ENCODE assay signal across 8 mouse cellular contexts in the genomic region with DNA sequence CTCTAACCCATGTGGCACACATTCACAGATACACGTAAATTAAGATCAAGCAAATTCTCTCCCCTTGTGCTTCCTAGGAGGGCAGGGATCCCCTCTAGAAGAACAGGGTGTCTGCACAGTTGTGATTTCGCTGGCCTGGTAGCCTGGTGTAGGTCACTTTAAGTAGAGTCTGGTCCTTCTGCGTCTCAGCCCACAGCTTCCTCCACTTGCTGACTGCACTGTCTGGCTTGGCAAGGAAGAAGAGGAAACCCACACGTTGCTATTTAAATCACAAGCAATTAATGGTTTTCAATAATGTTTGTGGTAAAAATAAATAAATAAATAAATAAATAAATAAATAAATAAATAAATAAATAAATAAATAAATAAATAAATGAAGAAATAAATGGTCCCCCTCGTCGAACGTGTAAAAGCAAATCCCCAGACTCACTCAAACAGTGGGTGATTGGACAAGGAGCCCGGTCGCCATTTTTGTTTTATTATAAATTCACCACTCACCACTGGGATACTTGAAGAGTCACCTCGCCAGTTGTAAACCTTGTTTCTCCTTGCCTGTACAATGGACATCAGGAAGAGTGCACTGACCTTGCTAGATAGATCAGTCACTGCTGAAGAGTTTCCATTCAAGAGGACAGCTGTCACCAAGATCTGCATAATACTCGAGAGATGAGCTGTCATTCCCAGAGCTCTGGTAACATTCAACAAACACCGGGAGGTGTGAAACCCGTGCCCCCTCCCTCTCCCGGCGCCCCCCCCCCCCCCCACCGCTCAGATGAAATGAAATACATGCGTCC.
DNase-seq lines count a peak whose midpoint lies in the region; ATAC-seq lines count a peak whose summit lies in the region.

No protein-coding gene starts in this region.

- WGBS in lung, embryonic 15.5 days: 43% methylated on average over 15 of the region's 17 CpGs
- WGBS in forebrain, embryonic 14.5 days: 43% methylated on average over 14 of the region's 17 CpGs
- 41% methylated on average over 16 of the region's 17 CpGs for WGBS in limb, embryonic 10.5 days
- 41% methylated on average over 16 of the region's 17 CpGs for WGBS in neural tube, embryonic 13.5 days

- no peak for DNase-seq in lung, postnatal 10 days
- DNase-seq in forebrain, embryonic 14.5 days (ENCODE audit: low spot score): peak; percentile 52
- no peak for DNase-seq in limb, embryonic 10.5 days (ENCODE audit: low spot score)
- no peak for DNase-seq in urinary bladder, postnatal 14 days (ENCODE audit: low spot score)
- DNase-seq in layer of hippocampus, postnatal 25 days (ENCODE audit: extremely low spot score in 1 of 2, low spot score in 1 of 2): no peak

- no peak overlapping the region for H3K9ac ChIP-seq in lung, embryonic 15.5 days
- H3K9ac ChIP-seq in forebrain, embryonic 14.5 days (ENCODE audit: low read length): no peak overlapping the region; the same call in 1 of the 2 replicates
- H3K9ac ChIP-seq in neural tube, embryonic 13.5 days: peak overlapping the region; percentile 65

- peak overlapping the region; percentile 69 for H3K4me2 ChIP-seq in lung, embryonic 15.5 days
- H3K4me2 ChIP-seq in forebrain, embryonic 14.5 days (ENCODE audit: low read length): peak overlapping the region; percentile 54
- peak overlapping the region; percentile 57 for H3K4me2 ChIP-seq in neural tube, embryonic 13.5 days

- peaks cover 17% of the 10 kb centered on the region for H3K4me1 ChIP-seq in lung, embryonic 15.5 days
- H3K4me1 ChIP-seq in forebrain, embryonic 14.5 days (ENCODE audit: control insufficient read depth, insufficient read depth, low read length): peaks cover 7% of the 10 kb centered on the region; the same call in 1 of the 2 replicates
- peaks cover 23% of the 10 kb centered on the region for H3K4me1 ChIP-seq in limb, embryonic 10.5 days
- H3K4me1 ChIP-seq in neural tube, embryonic 13.5 days (replicated peaks): peaks cover 23% of the 10 kb centered on the region

- no peak overlapping the region for H3K4me3 ChIP-seq in lung, embryonic 15.5 days
- H3K4me3 ChIP-seq in forebrain, embryonic 14.5 days (ENCODE audit: low read depth, low read length): no peak overlapping the region
- peak overlapping the region; percentile 47 for H3K4me3 ChIP-seq in limb, embryonic 10.5 days
- H3K4me3 ChIP-seq in neural tube, embryonic 13.5 days: peak overlapping the region; percentile 29; the same call in 1 of the 2 replicates

- no peak overlapping the region for H3K27ac ChIP-seq in lung, embryonic 15.5 days
- H3K27ac ChIP-seq in forebrain, embryonic 14.5 days (ENCODE audit: low read depth, low read length): peak overlapping the region; percentile 87; the same call in 1 of the 2 replicates
- H3K27ac ChIP-seq in limb, embryonic 10.5 days: no peak overlapping the region
- H3K27ac ChIP-seq in neural tube, embryonic 13.5 days (replicated peaks): peak overlapping the region; percentile 89

- no peaks in the 10 kb centered on the region for H3K36me3 ChIP-seq in lung, embryonic 15.5 days
- H3K36me3 ChIP-seq in forebrain, embryonic 14.5 days (ENCODE audit: control insufficient read depth, insufficient read depth, low read length): no peaks in the 10 kb centered on the region
- no peaks in the 10 kb centered on the region for H3K36me3 ChIP-seq in limb, embryonic 10.5 days
- H3K36me3 ChIP-seq in neural tube, embryonic 13.5 days: no peaks in the 10 kb centered on the region

- ATAC-seq in lung, embryonic 15.5 days (ENCODE audit: borderline replicate concordance, extremely low read depth, low FRiP score, low TSS enrichment): no peak
- peak; percentile 24 for ATAC-seq in forebrain, embryonic 14.5 days
- ATAC-seq in neural tube, embryonic 13.5 days (ENCODE audit: low read depth): 0 out of 2 replicates have a peak, but pooled peaks have one; percentile 2
- ATAC-seq in megakaryocyte-erythroid progenitor cell, adult 5-6 weeks (replicated peaks; ENCODE audit: low FRiP score, low TSS enrichment, poor library complexity, severe bottlenecking): no peak

- H3K27me3 ChIP-seq in lung, embryonic 15.5 days: no peaks in the 10 kb centered on the region
- no peaks in the 10 kb centered on the region for H3K27me3 ChIP-seq in forebrain, embryonic 14.5 days (replicated peaks; ENCODE audit: control insufficient read depth, insufficient read depth, low read length)
- no peaks in the 10 kb centered on the region for H3K27me3 ChIP-seq in limb, embryonic 10.5 days (ENCODE audit: low read depth, poor library complexity, severe bottlenecking)
- H3K27me3 ChIP-seq in neural tube, embryonic 13.5 days: peaks cover 13% of the 10 kb centered on the region

- H3K9me3 ChIP-seq in lung, embryonic 15.5 days: no peaks in the 10 kb centered on the region
- H3K9me3 ChIP-seq in forebrain, embryonic 14.5 days (replicated peaks; ENCODE audit: control insufficient read depth, low read length): no peaks in the 10 kb centered on the region
- no peaks in the 10 kb centered on the region for H3K9me3 ChIP-seq in limb, embryonic 10.5 days (replicated peaks)
- no peaks in the 10 kb centered on the region for H3K9me3 ChIP-seq in neural tube, embryonic 13.5 days

Comparison
In these comparisons a context has a peak if more than half of its experiments do, and no peak if none do; other contexts are left out.
1. ATAC-seq: peak in forebrain, embryonic 14.5 days (single experiment) and neural tube, embryonic 13.5 days (single experiment); none in lung, embryonic 15.5 days (single experiment) and megakaryocyte-erythroid progenitor cell, adult 5-6 weeks (single experiment).
2. H3K27ac ChIP-seq: peak in forebrain, embryonic 14.5 days (single experiment) and neural tube, embryonic 13.5 days (single experiment); none in lung, embryonic 15.5 days (single experiment) and limb, embryonic 10.5 days (single experiment).
3. H3K4me3 ChIP-seq: peak in limb, embryonic 10.5 days (single experiment) and neural tube, embryonic 13.5 days (single experiment); none in lung, embryonic 15.5 days (single experiment) and forebrain, embryonic 14.5 days (single experiment).
4. Peak in every context shown above with its lines, with median percentiles within 50 percentile points of each other: H3K4me2 ChIP-seq.